In the genomic region with DNA sequence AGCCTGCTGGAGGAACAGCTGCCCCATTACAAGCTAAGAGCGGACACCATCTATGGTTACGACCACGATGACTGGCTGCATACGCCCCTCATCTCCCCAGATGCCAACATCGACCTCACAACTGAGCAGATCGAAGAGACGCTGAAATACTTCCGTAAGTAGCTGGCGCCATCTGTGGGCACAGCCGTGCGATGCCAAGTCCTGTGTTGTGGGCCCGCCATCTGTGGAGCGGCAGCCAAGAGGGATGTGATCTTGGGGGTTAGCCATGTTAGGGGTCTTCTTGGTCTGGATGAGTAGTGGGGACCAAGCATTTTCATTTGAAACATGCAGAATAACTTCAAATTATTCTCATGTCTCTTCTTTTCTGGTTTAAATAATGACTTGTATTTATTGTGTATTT, we compare ENCODE assay signal across 12 mouse cellular contexts.
DNase-seq lines count a peak whose midpoint lies in the region; ATAC-seq and TF ChIP-seq lines count a peak whose summit lies in the region.
"Had no signal": no experiment of that assay in that cellular context is flagged by ENCODE, and none has a peak within 500 bp of the region (broad histone marks: within the 10 kb centered on the region; RNA-seq: fewer than 3 reads in every experiment).

No protein-coding gene starts in this region.

- peak overlapping the region; percentile 27; the same call in 1 of the 2 replicates for H3K27ac ChIP-seq in forebrain, embryonic 13.5 days
- no peak overlapping the region for H3K27ac ChIP-seq in forebrain, embryonic 10.5 days
- H3K27ac ChIP-seq in lung, embryonic 14.5 days (ENCODE audit: low read depth), result no peak overlapping the region
- 0 out of 2 replicates have a peak overlapping the region, but pooled peaks have one; percentile 15 for H3K27ac ChIP-seq in forebrain, embryonic 14.5 days (ENCODE audit: low read depth, low read length)
- H3K27ac ChIP-seq: heart, embryonic 15.5 days; midbrain, embryonic 13.5 days; neural tube, embryonic 12.5 days had no signal

- H3K4me1 ChIP-seq in forebrain, embryonic 13.5 days, result peaks cover 23% of the 10 kb centered on the region
- H3K4me1 ChIP-seq in forebrain, embryonic 10.5 days, result peaks cover 14% of the 10 kb centered on the region
- peaks cover 10% of the 10 kb centered on the region; the same call in 1 of the 2 replicates for H3K4me1 ChIP-seq in lung, embryonic 14.5 days (ENCODE audit: insufficient read depth)
- H3K4me1 ChIP-seq in forebrain, embryonic 14.5 days (ENCODE audit: control insufficient read depth, insufficient read depth, low read length), result peaks cover 8% of the 10 kb centered on the region

- peak; percentile 13; the same call in 1 of the 2 replicates for TF ChIP-seq CTCF in lung, embryonic 14.5 days (IDR thresholded peaks at IDR 0.05; ENCODE audit: low read depth)

- H3K4me3 ChIP-seq in forebrain, embryonic 13.5 days, result no peak overlapping the region
- no peak overlapping the region for H3K4me3 ChIP-seq in forebrain, embryonic 10.5 days
- no peak overlapping the region for H3K4me3 ChIP-seq in lung, embryonic 14.5 days (ENCODE audit: low read depth, low read length)
- H3K4me3 ChIP-seq in forebrain, embryonic 14.5 days (ENCODE audit: low read depth, low read length), result no peak overlapping the region
- H3K4me3 ChIP-seq: heart, embryonic 15.5 days; midbrain, embryonic 13.5 days; neural tube, embryonic 12.5 days had no signal

- no peaks in the 10 kb centered on the region for H3K27me3 ChIP-seq in forebrain, embryonic 13.5 days
- H3K27me3 ChIP-seq in forebrain, embryonic 10.5 days (ENCODE audit: poor library complexity, severe bottlenecking), result no peaks in the 10 kb centered on the region
- H3K27me3 ChIP-seq in lung, embryonic 14.5 days (ENCODE audit: insufficient read depth, low read length), result no peaks in the 10 kb centered on the region
- no peaks in the 10 kb centered on the region for H3K27me3 ChIP-seq in forebrain, embryonic 14.5 days (replicated peaks; ENCODE audit: control insufficient read depth, insufficient read depth, low read length)
- H3K27me3 ChIP-seq: heart, embryonic 15.5 days; midbrain, embryonic 13.5 days; neural tube, embryonic 12.5 days; Patski had no signal

- DNase-seq in forebrain, embryonic 10.5 days (ENCODE audit: extremely low spot score, low spot score), result no peak
- DNase-seq in lung, embryonic 14.5 days, result no peak
- DNase-seq in lung, postnatal 14 days, result no peak
- peak; percentile 44 for DNase-seq in ES-CJ7 (ENCODE audit: low read depth, low spot score)
- DNase-seq in forebrain, embryonic 14.5 days (ENCODE audit: low spot score), result peak; percentile 56
- no peak for DNase-seq in spleen, postnatal 14 days (ENCODE audit: low spot score in 2 of 2)
- DNase-seq in frontal cortex, postnatal 10 days (ENCODE audit: low spot score in 2 of 2), result no peak

- no peak overlapping the region for H3K9ac ChIP-seq in forebrain, embryonic 13.5 days
- no peak overlapping the region for H3K9ac ChIP-seq in lung, embryonic 14.5 days
- H3K9ac ChIP-seq in forebrain, embryonic 14.5 days (ENCODE audit: low read length), result no peak overlapping the region
- H3K9ac ChIP-seq: heart, embryonic 15.5 days; midbrain, embryonic 13.5 days; neural tube, embryonic 12.5 days had no signal

- ATAC-seq in forebrain, embryonic 13.5 days, result no peak
- ATAC-seq in lung, embryonic 14.5 days (ENCODE audit: insufficient read depth), result no peak
- peak; percentile 57; the same call in 1 of the 2 replicates for ATAC-seq in forebrain, embryonic 14.5 days
- ATAC-seq: midbrain, embryonic 13.5 days; Patski had no signal

- H3K36me3 ChIP-seq in forebrain, embryonic 13.5 days (ENCODE audit: poor library complexity, severe bottlenecking), result peaks cover 23% of the 10 kb centered on the region
- H3K36me3 ChIP-seq in forebrain, embryonic 10.5 days (replicated peaks), result peaks cover 58% of the 10 kb centered on the region
- H3K36me3 ChIP-seq in lung, embryonic 14.5 days (ENCODE audit: insufficient read depth), result no peaks in the 10 kb centered on the region
- peaks cover 9% of the 10 kb centered on the region; the same call in 1 of the 2 replicates for H3K36me3 ChIP-seq in forebrain, embryonic 14.5 days (ENCODE audit: control insufficient read depth, insufficient read depth, low read length)

- 93% methylated on average over 13 of the region's 13 CpGs for WGBS in forebrain, embryonic 13.5 days
- 94% methylated on average over 13 of the region's 13 CpGs for WGBS in forebrain, embryonic 10.5 days
- 91% methylated on average over 13 of the region's 13 CpGs for WGBS in lung, embryonic 14.5 days
- 80% methylated on average over 13 of the region's 13 CpGs for WGBS in forebrain, embryonic 14.5 days

- no peaks in the 10 kb centered on the region for H3K9me3 ChIP-seq in forebrain, embryonic 13.5 days (replicated peaks)
- no peaks in the 10 kb centered on the region for H3K9me3 ChIP-seq in forebrain, embryonic 10.5 days
- H3K9me3 ChIP-seq in lung, embryonic 14.5 days (ENCODE audit: low read depth, low read length), result no peaks in the 10 kb centered on the region
- no peaks in the 10 kb centered on the region for H3K9me3 ChIP-seq in forebrain, embryonic 14.5 days (replicated peaks; ENCODE audit: control insufficient read depth, low read length)
- H3K9me3 ChIP-seq: heart, embryonic 15.5 days; midbrain, embryonic 13.5 days; neural tube, embryonic 12.5 days had no signal

- H3K4me2 ChIP-seq in forebrain, embryonic 13.5 days, result no peak overlapping the region
- no peak overlapping the region for H3K4me2 ChIP-seq in lung, embryonic 14.5 days
- H3K4me2 ChIP-seq in forebrain, embryonic 14.5 days (ENCODE audit: low read length), result no peak overlapping the region
- H3K4me2 ChIP-seq: heart, embryonic 15.5 days; midbrain, embryonic 13.5 days; neural tube, embryonic 12.5 days had no signal

Comparison
In these comparisons a context has a peak if more than half of its experiments do, and no peak if none do; other contexts are left out.
1. H3K27ac ChIP-seq: peak in forebrain, embryonic 13.5 days (single experiment) and forebrain, embryonic 14.5 days (single experiment); none in forebrain, embryonic 10.5 days (single experiment) and lung, embryonic 14.5 days (single experiment).
2. DNase-seq: peak in ES-CJ7 (single experiment) and forebrain, embryonic 14.5 days (single experiment); none in forebrain, embryonic 10.5 days (single experiment), lung, embryonic 14.5 days (single experiment), lung, postnatal 14 days (single experiment), spleen, postnatal 14 days (0 of 2) and frontal cortex, postnatal 10 days (0 of 2).